Mouse (Mus musculus): Measurements from ENCODE around the gene Mast4.

The Mast4 gene

GRCm38 (mm10) chr13:102688121-102688520 lies 646.2 kb downstream of the Mast4 start:
- DNase-seq (ENCODE audit: low spot score) = no peak

- DNase-seq (ENCODE audit: low spot score) = peak; percentile 38
These were observed 649.4 kb downstream of the Mast4 start for GRCm38 (mm10) chr13:102684890-102685289.
